Mouse (Mus musculus) kidney, embryonic 14.5 days (tissue): ENCODE measurements around the gene Prr5l. TPM values are rescaled to one million over a fixed set of nuclear protein-coding genes. Genes with fewer than 3 reads are reported as not detected.

Experiments used
- ATAC-seq: fragments of 200-750 bp; cut with Nextera tagmentation; 2 replicates; pipeline ENCODE4 v1.8.0; 2017; ENCODE audit warnings: moderate number of reproducible peaks, mild to moderate bottlenecking, moderate TSS enrichment, moderate library complexity; ENCODE audit not compliant: low FRiP score, low TSS enrichment
- H3K27ac ChIP-seq: fragments of 300-500 bp; sonication (generic); 2 replicates; pipeline ENCODE4 v1.5.1; 2014; ENCODE audit warnings: low read depth, mild to moderate bottlenecking, low read length, moderate library complexity, mixed read lengths
- H3K27me3 ChIP-seq: fragments of 300-500 bp; sonication (generic); 2 replicates; pipeline ENCODE4 v1.6.1; 2014; ENCODE audit warnings: mild to moderate bottlenecking, low read length; ENCODE audit not compliant: control insufficient read depth, insufficient read depth
- H3K36me3 ChIP-seq: fragments of 300-500 bp; sonication (generic); 2 replicates; pipeline ENCODE4 v1.6.1; 2014; ENCODE audit warnings: low read length, mixed read lengths; ENCODE audit not compliant: control insufficient read depth, insufficient read depth
- H3K4me1 ChIP-seq: fragments of 300-500 bp; sonication (generic); 2 replicates; pipeline ENCODE4 v1.6.1; 2014; ENCODE audit warnings: low read length, mixed read lengths; ENCODE audit not compliant: control insufficient read depth, insufficient read depth
- H3K4me2 ChIP-seq: fragments of 300-500 bp; sonication (generic); replicated peaks from 2 replicates; pipeline ENCODE4 v1.6.1; 2014; ENCODE audit warnings: low read depth, mild to moderate bottlenecking, low read length
- H3K4me3 ChIP-seq: fragments of 300-500 bp; sonication (generic); 2 replicates; pipeline ENCODE4 v1.5.1; 2014; ENCODE audit warnings: mild to moderate bottlenecking, low read length
- H3K9ac ChIP-seq: fragments of 300-500 bp; sonication (generic); 2 replicates; pipeline ENCODE4 v1.6.1; 2014; ENCODE audit warnings: low read depth, mild to moderate bottlenecking, low read length, moderate library complexity
- H3K9me3 ChIP-seq: fragments of 300-500 bp; sonication (generic); 2 replicates; pipeline ENCODE4 v1.6.1; 2016; ENCODE audit warnings: low read length; ENCODE audit not compliant: control insufficient read depth
- WGBS: fragments of 180-500 bp; shearing (Covaris S2); extraction: QIAGEN DNeasy Blood & Tissue Kit; methylation state at CpG from one replicate; pipeline ENCODE4 v1.1.7; 2014; 5-methylcytosine and 5-hydroxymethylcytosine counted together
- polyA plus RNA-seq: library from polyadenylated mRNA; unstranded; fragments of >200 nt; fragmentation: Nextera tagmentation; extraction: Ambion mirVana; gene quantifications from 2 replicates; pipeline ENCODE4 v1.2.1, GENCODE M21; 2014

Prr5l gene
- polyA plus RNA-seq, 1 experiment from 2014 or later: 56.8 TPM

DNA sequence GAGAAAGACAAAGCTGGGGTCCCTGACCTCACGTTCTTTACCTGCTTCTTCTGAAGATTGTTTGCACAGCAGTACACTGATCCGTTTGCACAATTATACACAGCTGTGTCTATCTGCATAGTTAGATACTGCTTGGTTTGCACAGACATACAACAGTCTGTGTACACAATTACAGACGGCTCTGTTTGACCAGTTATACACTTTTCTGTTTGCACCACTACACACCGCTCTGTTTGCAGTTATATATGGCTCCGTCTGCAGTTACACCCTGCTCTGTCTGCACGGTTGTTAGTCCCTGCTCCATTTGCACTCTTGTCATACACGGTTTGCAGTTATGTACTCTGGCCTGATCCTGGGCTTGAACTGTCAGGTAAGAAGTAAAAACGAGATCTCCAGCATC, 141.2 kb downstream of the Prr5l start:
- Histone ChIP-seq H3K9me3 (no peaks in the 10 kb centered on the region), H3K4me1 (no peaks in the 10 kb centered on the region), H3K9ac (no peak overlapping the region), H3K36me3 (peaks cover 37% of the 10 kb centered on the region; the same call in 1 of the 2 replicates), H3K4me2 (no peak overlapping the region), H3K4me3 (no peak overlapping the region), H3K27me3 (no peaks in the 10 kb centered on the region), H3K27ac (no peak overlapping the region)
- ATAC-seq: no peak
- 69% methylated on average over 8 of the region's 8 CpGs for WGBS

GRCm38 (mm10) chr2:101739914-101740313, 142.9 kb downstream of the Prr5l start:
- Histone ChIP-seq H3K27me3 (no peaks in the 10 kb centered on the region), H3K4me1 (no peaks in the 10 kb centered on the region), H3K4me3 (no peak overlapping the region), H3K36me3 (peaks cover 36% of the 10 kb centered on the region; the same call in 1 of the 2 replicates), H3K27ac (no peak overlapping the region), H3K9me3 (no peaks in the 10 kb centered on the region), H3K9ac (no peak overlapping the region), H3K4me2 (no peak overlapping the region)
- WGBS: 84% methylated on average over 5 of the region's 5 CpGs
- ATAC-seq: no peak

DNA sequence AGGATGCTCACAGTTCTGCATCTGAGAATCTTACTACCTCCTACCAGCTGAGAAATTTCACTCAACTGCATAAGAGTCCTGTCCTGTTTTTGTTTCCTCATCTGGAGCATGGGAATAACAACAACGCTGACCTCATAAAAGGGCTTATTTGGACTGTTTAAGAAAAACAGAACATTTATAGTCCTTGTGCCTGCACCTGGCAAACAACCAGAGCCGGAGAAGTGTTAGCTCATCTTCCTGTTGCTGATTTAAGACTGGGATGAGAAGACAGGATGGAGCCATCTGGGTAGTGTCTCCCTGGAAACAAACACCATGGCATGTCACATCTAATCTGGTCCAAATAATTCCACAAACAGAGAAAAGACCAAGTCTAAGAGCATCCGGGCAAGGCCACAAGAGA, 149.3 kb downstream of the Prr5l start:
- H3K36me3 ChIP-seq: peaks cover 56% of the 10 kb centered on the region
- ATAC-seq: no peak
- 59% methylated on average over 3 of the region's 3 CpGs for WGBS
- H3K27me3 ChIP-seq: no peaks in the 10 kb centered on the region
- H3K4me1 ChIP-seq: no peaks in the 10 kb centered on the region
- no peaks in the 10 kb centered on the region for H3K9me3 ChIP-seq
- no peak overlapping the region for H3K4me3 ChIP-seq
- H3K4me2 ChIP-seq: no peak overlapping the region
- no peak overlapping the region for H3K27ac ChIP-seq
- H3K9ac ChIP-seq: no peak overlapping the region

GRCm38 (mm10) chr2:101732777-101733210, 150.0 kb downstream of the Prr5l start:
- H3K9me3 ChIP-seq: no peaks in the 10 kb centered on the region
- 94% methylated on average over 10 of the region's 10 CpGs for WGBS
- peaks cover 58% of the 10 kb centered on the region for H3K36me3 ChIP-seq
- H3K4me2 ChIP-seq: no peak overlapping the region
- no peaks in the 10 kb centered on the region for H3K27me3 ChIP-seq
- ATAC-seq: no peak
- H3K27ac ChIP-seq: no peak overlapping the region
- H3K4me3 ChIP-seq: no peak overlapping the region
- H3K9ac ChIP-seq: no peak overlapping the region
- no peaks in the 10 kb centered on the region for H3K4me1 ChIP-seq

DNA sequence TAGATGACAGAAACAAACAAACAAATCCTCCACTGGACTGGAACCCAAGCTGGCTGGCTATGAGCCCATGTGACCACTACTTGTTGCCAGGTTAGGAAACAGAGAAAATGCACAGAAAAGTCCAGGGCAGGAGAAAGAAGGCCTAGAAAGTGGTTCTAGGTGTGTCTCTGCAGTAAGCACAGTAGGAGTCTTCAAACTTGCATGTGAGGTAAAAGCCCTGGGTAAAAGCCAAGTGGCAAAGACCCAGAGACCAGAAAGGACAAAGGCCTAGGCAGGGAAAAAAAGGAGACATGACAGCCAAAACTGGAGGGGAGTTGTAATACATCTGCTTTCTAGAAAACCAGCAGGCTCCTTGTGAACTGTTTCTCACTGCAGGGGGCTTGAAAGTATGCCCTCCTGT, 151.9 kb downstream of the Prr5l start:
- peaks cover 63% of the 10 kb centered on the region for H3K36me3 ChIP-seq
- H3K4me2 ChIP-seq: no peak overlapping the region
- no peak for ATAC-seq
- H3K4me3 ChIP-seq: no peak overlapping the region
- no peaks in the 10 kb centered on the region for H3K9me3 ChIP-seq
- no peak overlapping the region for H3K27ac ChIP-seq
- H3K27me3 ChIP-seq: no peaks in the 10 kb centered on the region
- H3K9ac ChIP-seq: no peak overlapping the region
- no peaks in the 10 kb centered on the region for H3K4me1 ChIP-seq

DNA sequence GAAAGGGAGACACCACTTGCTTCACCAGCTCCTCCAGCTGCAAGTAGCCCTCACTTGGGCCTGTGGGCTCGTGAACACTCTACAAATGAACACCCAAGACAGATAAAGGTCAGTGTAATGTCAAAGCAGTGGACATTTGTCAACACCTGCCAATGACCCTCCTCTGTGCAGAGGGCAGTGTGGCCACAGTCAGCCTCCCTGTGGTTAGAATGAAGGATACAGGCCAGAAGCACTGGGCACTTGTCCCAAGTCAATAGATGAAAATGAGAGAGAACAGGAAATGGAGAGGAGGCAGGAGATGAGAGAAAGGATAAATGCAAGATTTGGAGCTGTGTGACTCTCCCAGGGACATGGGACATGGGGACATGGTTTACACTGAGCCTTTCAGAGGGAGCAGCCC, 153.4 kb downstream of the Prr5l start:
- WGBS: 68% methylated on average over 1 of the region's 1 CpGs
- Histone ChIP-seq H3K4me2 (no peak overlapping the region), H3K9ac (no peak overlapping the region), H3K27ac (no peak overlapping the region), H3K4me1 (no peaks in the 10 kb centered on the region), H3K36me3 (peaks cover 63% of the 10 kb centered on the region), H3K4me3 (no peak overlapping the region), H3K27me3 (no peaks in the 10 kb centered on the region), H3K9me3 (no peaks in the 10 kb centered on the region)
- no peak for ATAC-seq

- Histone ChIP-seq H3K36me3 (peaks cover 53% of the 10 kb centered on the region), H3K9me3 (no peaks in the 10 kb centered on the region), H3K9ac (no peak overlapping the region)
Observed at GRCm38 (mm10) chr2:101727787-101728186, 155.0 kb downstream of the Prr5l start.

DNA sequence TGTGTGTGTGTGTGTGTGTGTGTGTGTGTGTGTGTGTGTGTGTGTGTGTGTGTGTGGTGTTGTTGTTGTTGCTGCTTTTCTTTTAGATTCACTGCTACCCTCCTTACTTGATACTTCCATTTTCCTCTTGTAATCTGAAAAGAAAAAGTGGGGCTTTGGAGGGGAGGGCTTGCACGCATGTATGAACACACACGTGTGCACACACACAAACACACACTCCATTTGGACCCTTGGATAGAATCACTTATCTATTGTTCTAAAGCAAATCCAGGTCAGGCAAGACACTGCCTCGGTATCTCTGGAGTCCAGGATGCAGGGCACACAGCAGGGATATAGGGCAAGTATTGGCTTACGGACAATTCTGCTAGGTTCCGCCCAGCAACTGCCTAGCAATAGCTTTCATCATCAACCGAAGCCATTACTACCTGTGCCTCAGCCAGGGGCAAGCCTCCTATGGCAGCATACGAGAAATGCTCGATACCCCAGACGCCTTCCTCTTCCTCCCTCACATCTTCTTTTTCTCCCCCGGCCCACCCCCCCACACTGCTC, 159.4 kb downstream of the Prr5l start:
- H3K4me2 ChIP-seq: no peak overlapping the region
- H3K9me3 ChIP-seq: no peaks in the 10 kb centered on the region
- ATAC-seq: no peak
- H3K4me1 ChIP-seq: no peaks in the 10 kb centered on the region
- H3K36me3 ChIP-seq: peaks cover 46% of the 10 kb centered on the region
- no peak overlapping the region for H3K4me3 ChIP-seq
- no peaks in the 10 kb centered on the region for H3K27me3 ChIP-seq
- WGBS: 79% methylated on average over 10 of the region's 10 CpGs
- no peak overlapping the region for H3K27ac ChIP-seq
- no peak overlapping the region for H3K9ac ChIP-seq

More at GRCm38 (mm10) chr2:101727787-101728186, 155.0 kb downstream of the Prr5l start:
- Histone ChIP-seq H3K27ac (no peak overlapping the region), H3K27me3 (no peaks in the 10 kb centered on the region), H3K4me1 (no peaks in the 10 kb centered on the region), H3K4me3 (no peak overlapping the region), H3K4me2 (no peak overlapping the region)
- no peak for ATAC-seq

DNA sequence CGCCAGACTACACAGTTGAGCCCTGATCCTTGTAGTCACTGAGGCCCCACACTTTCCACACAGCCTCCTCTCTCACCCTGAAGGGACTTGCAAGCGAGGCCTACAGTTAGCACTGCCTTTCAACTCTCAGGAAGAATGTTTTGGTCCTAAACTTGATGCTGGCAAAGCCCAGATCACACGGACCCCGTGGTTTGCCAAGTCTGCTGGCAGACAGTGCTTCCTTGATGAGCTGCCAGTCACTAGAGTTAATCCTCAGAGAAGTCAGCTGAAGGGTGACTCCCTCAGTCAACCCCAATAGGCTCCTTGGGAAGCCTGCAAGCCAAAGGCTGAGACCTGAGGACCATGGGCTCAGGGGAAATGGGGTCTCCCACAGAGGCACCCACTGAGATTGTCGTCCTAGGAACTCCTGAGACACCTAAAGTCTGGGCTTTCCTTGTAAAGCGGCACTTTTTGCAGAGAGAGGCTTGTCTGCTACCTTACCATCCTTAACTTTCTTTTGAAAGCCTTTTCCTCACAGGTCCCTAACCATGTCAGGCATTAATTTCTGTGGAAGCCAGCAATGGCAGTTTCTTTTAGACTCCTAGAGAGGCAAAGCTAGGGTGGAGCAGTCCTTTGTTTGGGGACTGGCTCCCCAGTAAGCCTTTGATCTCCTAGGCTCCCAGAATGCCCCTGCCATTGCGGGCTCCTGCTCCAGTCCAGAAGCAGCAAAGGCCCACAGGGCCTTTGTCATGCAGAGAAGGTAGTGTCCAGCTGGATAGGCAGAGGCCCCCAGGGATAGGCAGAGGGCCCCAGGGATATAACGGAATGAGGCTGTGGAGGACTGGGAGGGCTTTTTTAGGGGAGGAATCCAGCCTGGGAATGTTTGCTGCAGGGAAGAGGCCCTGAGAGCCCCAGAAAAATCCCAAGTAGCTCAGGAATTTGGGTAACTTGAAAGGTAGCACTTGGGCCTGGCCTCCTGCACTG, 160.2 kb downstream of the Prr5l start:
- no peak overlapping the region for H3K4me2 ChIP-seq
- no peaks in the 10 kb centered on the region for H3K4me1 ChIP-seq
- H3K27ac ChIP-seq: no peak overlapping the region
- ATAC-seq: no peak
- H3K27me3 ChIP-seq: no peaks in the 10 kb centered on the region
- WGBS: 57% methylated on average over 8 of the region's 8 CpGs
- no peak overlapping the region for H3K4me3 ChIP-seq
- H3K9me3 ChIP-seq: no peaks in the 10 kb centered on the region
- no peak overlapping the region for H3K9ac ChIP-seq
- peaks cover 39% of the 10 kb centered on the region for H3K36me3 ChIP-seq
